Mouse (Mus musculus) adrenal gland, adult 2 months (tissue): Measurements from ENCODE around the gene Vasn. TPM values are rescaled to one million over a fixed set of nuclear protein-coding genes. Genes with fewer than 3 reads are reported as not detected.

ENCODE experiments used
- DNase-seq: peaks from one replicate; pipeline ENCODE4 v3.0.0; 2021
- polyA plus RNA-seq: library from polyadenylated mRNA; depleted of rRNA; stranded (reverse); fragments of >200 nt; gene quantifications from 2 replicates; pipeline ENCODE4 v1.2.3, GENCODE M21; 2012
- total RNA-seq, 2 experiments: library from RNA; stranded (reverse); gene quantifications; 2 replicates each; pipeline ENCODE4 v1.2.3; 2021

The Vasn gene
- total and polyA plus RNA-seq, 3 experiments = 8.4 to 28.1 (median 15.4) TPM

DNA sequence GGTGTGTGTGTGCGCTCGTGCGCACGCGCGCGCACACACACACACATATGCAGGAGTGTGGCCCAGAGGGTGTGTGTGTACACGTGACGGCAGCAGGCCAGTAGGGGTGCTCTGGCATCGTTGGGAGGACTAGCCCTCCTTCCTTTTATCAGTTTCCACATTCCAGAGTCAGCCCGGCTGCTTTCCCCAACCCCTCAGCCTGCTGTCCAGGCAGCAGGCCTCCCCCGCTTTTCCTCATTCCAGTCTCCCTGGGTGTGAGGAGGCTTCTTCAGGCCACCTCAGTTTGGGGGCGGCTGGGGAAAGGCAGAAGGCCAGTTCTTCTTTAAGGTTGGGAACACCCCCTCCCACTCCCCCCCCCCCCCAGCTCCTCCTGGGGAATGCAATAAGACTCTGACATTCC, 2.4 kb downstream of the Vasn start:
- peak; percentile 41 for DNase-seq

- DNase-seq = no peak
Observed at GRCm38 (mm10) chr16:4642937-4643336, 3.2 kb downstream of the Vasn start.

DNA sequence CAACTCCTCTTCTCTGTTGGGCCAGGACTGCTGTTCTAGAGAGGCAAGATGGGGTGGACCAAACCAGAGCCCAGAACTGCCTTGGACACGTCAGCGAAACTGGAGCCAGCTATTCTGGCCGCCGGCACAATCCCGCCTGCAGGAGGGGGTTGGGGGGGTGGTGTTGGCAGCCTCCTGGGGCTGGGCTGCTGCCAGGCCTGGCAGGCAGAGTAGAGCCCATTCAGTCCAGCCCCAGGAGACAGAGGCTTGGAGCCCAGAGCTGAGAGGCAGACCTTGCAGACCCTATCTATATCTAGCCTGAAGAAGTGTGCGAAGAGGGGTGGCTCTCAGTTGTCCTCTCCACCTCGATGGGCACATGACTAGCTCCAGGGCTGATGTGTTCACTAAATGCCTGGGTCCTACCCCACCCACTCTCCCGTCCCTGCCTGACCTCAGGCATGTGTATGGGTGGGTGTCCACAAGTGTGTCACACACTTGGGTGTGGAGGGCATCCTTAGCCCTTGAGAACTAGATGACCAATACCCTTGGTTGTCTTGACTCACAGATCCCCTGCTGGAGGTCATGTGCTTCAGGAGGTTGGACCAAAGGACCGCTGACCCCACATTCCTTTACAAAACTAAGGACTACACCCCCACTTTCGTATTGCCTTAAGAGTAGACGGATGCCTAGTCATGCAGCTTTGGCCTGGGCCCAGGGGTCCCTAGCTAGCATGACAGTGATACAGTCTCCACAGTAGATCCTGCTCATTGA, 4.1 kb downstream of the Vasn start:
- DNase-seq = peak; percentile 92

GRCm38 (mm10) chr16:4645867-4646266, 6.1 kb downstream of the Vasn start:
- DNase-seq = no peak

- no peak for DNase-seq
Observed at GRCm38 (mm10) chr16:4646831-4647230, 7.1 kb downstream of the Vasn start.

DNA sequence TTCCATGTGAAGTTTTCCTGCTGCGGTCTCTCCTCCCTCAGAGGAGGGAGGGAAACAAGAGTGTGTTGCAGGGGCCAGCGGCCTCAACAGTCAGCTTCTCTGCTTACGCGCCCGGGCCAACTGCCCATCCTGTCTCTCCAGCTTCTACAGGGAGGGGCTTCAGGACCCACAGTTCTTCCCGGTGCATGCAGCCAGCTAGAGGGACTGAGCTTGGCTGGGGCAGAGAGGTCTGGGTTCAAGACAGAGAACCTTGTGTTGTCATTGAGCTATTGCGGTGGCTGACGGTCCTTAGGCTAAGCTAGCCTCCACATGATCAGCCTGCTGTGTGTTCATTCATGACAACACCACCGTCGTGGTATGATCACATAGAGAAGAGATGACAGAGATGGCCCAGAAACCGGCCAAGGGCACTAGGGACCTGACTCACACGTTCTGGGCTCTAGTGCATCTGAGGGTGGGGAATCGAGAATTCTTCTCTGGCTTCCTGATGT, 8.0 kb downstream of the Vasn start:
- peak; percentile 83 for DNase-seq

- DNase-seq = no peak
Observed at GRCm38 (mm10) chr16:4648416-4649023, 8.8 kb downstream of the Vasn start.

DNA sequence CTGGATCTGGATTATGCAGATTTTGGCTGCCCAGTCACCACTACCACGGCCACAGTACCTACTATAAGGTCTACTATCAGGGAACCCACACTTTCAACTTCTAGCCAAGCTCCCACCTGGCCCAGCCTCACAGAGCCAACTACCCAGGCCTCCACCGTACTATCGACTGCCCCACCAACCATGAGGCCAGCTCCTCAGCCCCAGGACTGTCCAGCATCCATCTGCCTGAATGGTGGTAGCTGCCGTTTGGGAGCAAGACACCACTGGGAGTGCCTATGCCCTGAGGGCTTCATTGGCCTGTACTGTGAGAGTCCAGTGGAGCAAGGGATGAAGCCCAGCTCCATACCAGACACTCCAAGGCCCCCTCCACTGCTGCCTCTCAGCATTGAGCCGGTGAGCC, 9.5 kb downstream of the Vasn start:
- no peak for DNase-seq

GRCm38 (mm10) chr16:4649692-4650091, 10.0 kb downstream of the Vasn start:
- no peak for DNase-seq

DNA sequence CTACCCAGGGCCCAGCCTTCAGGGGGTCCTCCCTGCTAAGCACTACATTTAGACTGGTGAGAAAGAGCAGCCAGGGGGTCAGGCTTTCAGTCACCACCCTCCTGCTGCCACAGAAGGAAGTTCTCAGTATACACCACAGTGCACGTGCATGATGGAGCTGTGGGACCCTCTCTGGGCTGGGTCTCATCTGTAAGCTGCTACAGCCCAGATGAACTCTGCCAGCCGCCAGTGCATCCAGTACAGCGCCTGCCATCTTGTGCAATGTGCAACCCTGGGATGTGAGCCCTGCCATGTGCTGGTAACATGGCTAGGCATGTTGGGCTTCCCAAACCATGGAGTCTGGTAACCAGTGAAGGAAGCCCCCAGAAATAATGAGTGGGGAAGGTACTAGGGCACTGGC, 10.4 kb downstream of the Vasn start:
- DNase-seq = no peak

- no peak for DNase-seq
Observed at GRCm38 (mm10) chr16:4651081-4651480, 11.3 kb downstream of the Vasn start.

GRCm38 (mm10) chr16:4651624-4652023, 11.9 kb downstream of the Vasn start:
- peak; percentile 26 for DNase-seq

DNA sequence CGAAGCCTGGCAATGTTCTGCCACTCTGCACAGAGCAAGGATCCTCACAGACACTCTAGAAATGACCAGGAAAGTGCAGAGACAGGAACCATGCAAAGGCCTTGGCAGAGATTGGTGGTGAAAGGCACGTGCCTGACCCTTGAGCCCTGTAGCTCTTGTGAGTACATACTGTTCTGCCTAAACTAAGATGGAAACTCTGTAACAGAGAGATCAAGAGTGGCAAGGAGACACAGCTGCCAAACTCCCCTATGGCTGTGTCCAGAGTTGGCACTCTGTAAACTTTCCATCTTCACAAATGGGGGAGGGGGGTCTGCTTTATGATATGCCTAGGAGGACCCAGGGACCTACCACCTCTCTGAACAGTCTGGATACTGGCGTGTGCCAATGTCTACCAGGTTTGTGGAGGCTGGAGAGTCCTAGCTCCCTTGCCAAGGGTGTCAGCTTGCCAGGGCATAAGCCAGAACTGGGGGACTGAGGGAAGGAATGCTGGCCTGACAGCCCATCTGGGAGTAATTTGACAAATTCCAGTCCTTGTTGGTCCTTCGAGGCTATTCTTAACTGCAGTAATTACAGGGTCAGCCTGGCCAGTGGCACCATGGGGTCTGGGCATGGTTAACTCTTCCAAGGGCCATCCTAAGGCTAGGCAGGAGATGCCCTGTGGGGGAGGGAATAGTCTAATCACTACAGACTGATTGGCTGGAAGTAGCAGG, 13.1 kb downstream of the Vasn start:
- DNase-seq = no peak

DNA sequence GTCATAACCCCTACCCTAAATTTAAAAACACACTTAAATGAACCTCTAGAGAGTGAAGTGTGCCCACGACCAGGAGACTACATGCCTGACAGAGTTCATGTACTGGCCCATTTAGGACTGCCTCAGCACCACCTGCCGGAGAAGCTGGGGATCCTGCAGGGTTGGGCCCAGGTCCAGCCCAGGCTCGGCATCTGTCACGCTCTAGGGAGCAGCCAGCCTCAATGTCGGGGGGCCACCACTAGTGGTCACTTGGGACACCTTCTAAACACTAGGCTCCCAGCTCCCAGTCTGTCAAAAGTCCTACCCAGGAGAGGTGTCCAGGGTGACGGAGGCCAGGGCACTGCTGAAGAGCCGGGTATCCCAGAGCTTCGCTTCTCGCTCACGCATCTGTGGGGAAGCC, 15.0 kb downstream of the Vasn start:
- DNase-seq = no peak

- peak; percentile 41 for DNase-seq
Observed at GRCm38 (mm10) chr16:4655251-4655734, 15.6 kb downstream of the Vasn start.

GRCm38 (mm10) chr16:4655764-4656570, 16.2 kb downstream of the Vasn start:
- DNase-seq = no peak

DNA sequence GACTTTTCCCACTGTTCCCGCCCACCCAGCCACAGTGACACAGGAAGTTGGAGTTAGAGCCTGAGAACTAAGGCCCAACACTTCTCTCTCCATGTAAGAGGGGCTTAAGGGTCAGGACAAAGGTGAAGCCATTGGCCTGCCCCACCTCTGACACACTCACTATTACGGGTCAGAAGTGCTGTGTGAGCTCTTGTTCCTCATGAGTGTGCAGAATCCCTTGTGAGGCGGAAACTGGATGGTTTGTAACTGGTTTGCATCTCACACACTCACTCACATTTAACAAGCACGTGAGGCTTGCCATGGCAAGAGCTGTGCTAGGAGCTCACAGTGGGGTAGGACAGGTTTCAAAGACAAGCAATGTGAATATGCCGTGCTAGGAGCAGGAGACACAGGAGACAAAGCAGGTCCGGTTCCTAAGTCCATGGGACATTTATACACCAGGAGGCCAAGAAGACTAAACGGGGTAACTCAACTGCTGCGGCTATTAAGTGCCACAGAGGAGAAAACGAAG, 16.9 kb downstream of the Vasn start:
- DNase-seq = no peak

GRCm38 (mm10) chr16:4658781-4659245, 19.1 kb downstream of the Vasn start:
- DNase-seq = peak; percentile 6

DNA sequence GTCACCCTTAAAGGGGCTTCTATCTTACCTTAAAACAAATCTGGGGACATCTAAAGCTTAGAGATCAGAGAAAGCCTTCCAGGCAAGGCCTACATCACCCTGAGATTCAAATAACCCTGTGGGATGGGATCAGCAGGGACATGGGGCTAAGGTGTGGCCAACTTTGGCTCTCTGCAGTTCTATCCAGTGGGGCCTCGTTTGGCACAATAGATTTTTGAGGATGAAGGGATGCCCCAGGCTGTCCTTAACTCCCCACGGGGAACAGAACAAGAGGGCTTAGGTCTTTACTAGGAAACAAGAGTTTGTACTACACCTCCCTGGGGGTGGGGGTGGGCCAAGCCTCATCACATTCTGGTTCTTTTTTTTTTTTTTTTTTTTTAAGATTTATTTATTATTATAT, 19.6 kb downstream of the Vasn start:
- no peak for DNase-seq

DNA sequence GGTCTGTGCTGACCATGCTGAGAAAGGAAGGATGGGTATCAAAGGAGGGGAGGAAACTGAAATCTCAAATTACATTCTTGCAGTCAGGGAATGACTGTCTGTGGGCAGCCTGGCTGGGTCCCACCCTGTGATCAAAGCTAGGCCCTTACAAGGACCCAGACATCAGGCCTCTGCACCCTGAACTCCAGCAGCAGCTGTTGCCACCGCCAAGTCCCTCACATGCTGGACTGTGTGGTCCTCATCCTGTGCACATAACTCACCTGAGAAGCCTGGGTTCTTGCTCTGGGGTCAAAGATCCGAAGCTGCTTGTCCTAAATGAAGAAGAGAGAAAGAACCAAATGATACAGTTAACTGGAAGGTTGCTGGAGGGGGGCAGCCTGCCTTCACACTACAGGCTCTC, 21.9 kb downstream of the Vasn start:
- no peak for DNase-seq

DNA sequence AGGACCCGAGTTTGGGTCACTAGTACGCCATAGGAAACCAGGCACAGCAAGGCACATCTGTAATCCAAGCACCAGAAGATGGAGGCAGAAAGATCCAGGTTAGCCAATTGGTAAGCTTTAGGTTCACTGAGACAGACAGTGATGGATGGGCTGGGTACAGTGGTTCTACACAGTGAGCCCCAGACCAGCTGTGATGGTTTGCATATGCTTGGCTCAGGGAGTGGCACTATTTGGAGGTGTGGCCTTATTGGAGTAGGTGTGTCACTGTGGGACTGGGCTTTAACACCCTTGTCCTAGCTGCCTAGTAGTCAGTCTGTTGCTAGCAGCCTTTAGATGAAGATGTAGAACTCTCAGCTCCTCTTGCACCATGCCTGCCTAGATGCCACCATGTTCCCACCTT, 24.1 kb downstream of the Vasn start:
- DNase-seq = no peak

GRCm38 (mm10) chr16:4665726-4666125, 26.0 kb downstream of the Vasn start:
- no peak for DNase-seq
